Mouse (Mus musculus) hindbrain, embryonic 13.5 days (tissue): Measurements from ENCODE around the gene Wdr70. TPM values are rescaled to one million over a fixed set of nuclear protein-coding genes. Genes with fewer than 3 reads are reported as not detected.

Experiments used
- ATAC-seq: fragments of 200-750 bp; cut with Nextera tagmentation; 2 replicates; pipeline ENCODE4 v1.8.0; 2017; ENCODE audit warnings: moderate TSS enrichment; ENCODE audit not compliant: low FRiP score
- H3K27ac ChIP-seq: fragments of 300-500 bp; sonication (generic); 2 replicates; pipeline ENCODE4 v1.5.1; 2015; ENCODE audit warnings: inconsistent platforms, mild to moderate bottlenecking, moderate library complexity
- H3K27me3 ChIP-seq: fragments of 300-500 bp; sonication (generic); 2 replicates; pipeline ENCODE4 v1.6.1; 2015; ENCODE audit warnings: mild to moderate bottlenecking, inconsistent platforms
- H3K36me3 ChIP-seq: fragments of 300-500 bp; sonication (generic); 2 replicates; pipeline ENCODE4 v1.6.1; 2015; ENCODE audit warnings: mild to moderate bottlenecking, inconsistent platforms
- H3K4me1 ChIP-seq: fragments of 300-500 bp; sonication (generic); replicated peaks from 2 replicates; pipeline ENCODE4 v1.6.1; 2015; ENCODE audit warnings: inconsistent platforms
- H3K4me2 ChIP-seq: fragments of 300-500 bp; sonication (generic); 2 replicates; pipeline ENCODE4 v1.6.1; 2015; ENCODE audit warnings: inconsistent platforms, mild to moderate bottlenecking, moderate library complexity
- H3K4me3 ChIP-seq: fragments of 300-500 bp; sonication (generic); 2 replicates; pipeline ENCODE4 v1.5.1; 2015; ENCODE audit warnings: mild to moderate bottlenecking, inconsistent platforms
- H3K9ac ChIP-seq: fragments of 300-500 bp; sonication (generic); 2 replicates; pipeline ENCODE4 v1.6.1; 2015; ENCODE audit warnings: mild to moderate bottlenecking, inconsistent platforms
- H3K9me3 ChIP-seq: fragments of 300-500 bp; sonication (generic); 2 replicates; pipeline ENCODE4 v1.6.1; 2016; ENCODE audit warnings: inconsistent platforms
- WGBS: fragments of 180-500 bp; shearing (Covaris S2); methylation state at CpG from one replicate; pipeline ENCODE4 v1.1.7; 2015; 5-methylcytosine and 5-hydroxymethylcytosine counted together
- polyA plus RNA-seq: library from polyadenylated mRNA; unstranded; fragments of >200 nt; fragmentation: Nextera tagmentation; extraction: Ambion mirVana; gene quantifications from 2 replicates; pipeline ENCODE4 v1.2.1, GENCODE M21; 2015

Gene Wdr70
- polyA plus RNA-seq, 1 experiment from 2014 or later = 68.4 TPM

DNA sequence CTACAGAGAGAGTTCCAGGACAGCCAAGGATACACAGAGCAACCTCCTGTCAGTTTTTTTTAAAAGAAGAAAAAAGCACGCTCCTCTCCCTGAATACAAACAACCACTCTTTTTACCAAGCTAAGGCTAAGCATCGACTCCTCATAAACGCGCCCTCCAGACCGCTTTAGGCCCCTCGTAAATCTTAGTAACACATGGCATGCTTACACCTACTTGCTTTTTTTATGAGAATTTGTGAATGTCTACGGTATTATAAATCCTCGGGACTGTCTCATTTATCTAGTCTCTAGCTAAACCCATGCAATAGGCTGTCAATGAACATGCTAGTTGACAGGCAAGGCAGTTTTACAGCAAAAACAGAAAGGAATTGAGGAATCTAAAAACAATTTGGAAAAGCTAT is 91.6 kb downstream of the Wdr70 start:
- Histone ChIP-seq H3K4me2 (no peak overlapping the region), H3K27me3 (no peaks in the 10 kb centered on the region), H3K9me3 (no peaks in the 10 kb centered on the region), H3K4me3 (no peak overlapping the region), H3K27ac (no peak overlapping the region), H3K9ac (no peak overlapping the region), H3K4me1 (no peaks in the 10 kb centered on the region), H3K36me3 (no peaks in the 10 kb centered on the region)
- WGBS = 80% methylated on average over 8 of the region's 8 CpGs
- no peak for ATAC-seq

DNA sequence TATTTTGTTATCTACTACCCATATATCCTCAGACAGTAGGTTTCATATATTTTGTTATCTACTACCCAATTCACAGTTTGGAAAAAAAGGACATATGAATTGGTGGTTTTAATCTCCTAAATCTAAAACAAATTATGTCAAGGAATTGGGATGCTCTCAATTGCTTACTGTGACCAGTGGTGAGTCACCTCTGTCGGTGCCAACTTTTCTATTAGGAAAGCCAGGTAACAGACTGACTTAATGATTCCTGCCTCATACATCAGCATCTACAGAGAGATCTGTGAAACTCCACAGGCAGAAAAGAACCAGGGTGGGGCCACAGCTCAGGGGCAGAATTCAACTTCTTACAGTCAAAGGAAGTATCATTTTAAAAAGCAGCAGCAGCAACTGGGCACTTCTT is 93.0 kb downstream of the Wdr70 start:
- no peaks in the 10 kb centered on the region for H3K4me1 ChIP-seq
- H3K27ac ChIP-seq = no peak overlapping the region
- no peaks in the 10 kb centered on the region for H3K27me3 ChIP-seq
- H3K9me3 ChIP-seq = no peaks in the 10 kb centered on the region
- H3K36me3 ChIP-seq = no peaks in the 10 kb centered on the region
- ATAC-seq = no peak
- H3K9ac ChIP-seq = no peak overlapping the region
- H3K4me3 ChIP-seq = no peak overlapping the region
- no peak overlapping the region for H3K4me2 ChIP-seq
- WGBS = 94% methylated on average over 1 of the region's 1 CpGs

DNA sequence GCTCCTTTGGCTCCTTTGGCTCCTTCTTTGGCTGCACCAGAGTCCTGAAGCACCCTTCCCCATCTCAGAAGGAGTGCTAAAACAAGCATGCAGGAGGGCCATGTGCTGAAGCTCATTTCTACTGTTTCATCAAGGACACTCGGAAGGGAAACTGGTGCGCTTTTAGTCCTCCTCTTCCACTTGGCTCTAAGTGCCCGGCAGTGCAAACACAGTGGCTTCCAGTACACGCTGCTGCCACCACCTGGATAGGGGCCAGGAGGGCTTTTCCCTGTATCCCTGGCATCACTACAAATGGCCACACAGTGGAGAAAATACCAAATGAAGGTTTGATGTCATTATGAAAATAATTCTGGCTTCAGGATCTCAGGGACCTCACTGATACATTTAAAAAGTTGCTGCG is 93.5 kb downstream of the Wdr70 start:
- H3K4me3 ChIP-seq = no peak overlapping the region
- H3K4me1 ChIP-seq = no peaks in the 10 kb centered on the region
- no peak overlapping the region for H3K9ac ChIP-seq
- no peaks in the 10 kb centered on the region for H3K36me3 ChIP-seq
- no peaks in the 10 kb centered on the region for H3K27me3 ChIP-seq
- no peak for ATAC-seq
- H3K9me3 ChIP-seq = no peaks in the 10 kb centered on the region
- no peak overlapping the region for H3K27ac ChIP-seq
- no peak overlapping the region for H3K4me2 ChIP-seq
- 83% methylated on average over 5 of the region's 5 CpGs for WGBS

DNA sequence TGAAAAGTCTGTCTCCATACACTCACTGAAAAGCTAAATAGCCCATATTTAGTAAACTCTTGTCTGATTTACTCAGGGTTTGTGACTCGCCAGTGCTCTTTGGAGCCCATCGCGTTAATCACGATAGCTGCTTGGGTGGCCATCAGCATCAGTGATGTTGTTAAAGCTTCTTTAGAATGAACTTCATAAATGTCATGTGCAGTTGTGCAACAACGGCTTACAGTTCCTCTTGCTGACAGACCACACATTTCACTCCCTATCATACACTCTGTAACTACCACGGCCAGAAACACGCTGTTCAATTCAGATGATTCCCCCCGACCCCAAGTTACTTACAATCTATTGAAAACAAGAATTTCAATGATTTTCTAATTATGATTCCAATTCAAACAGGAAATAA is 95.2 kb downstream of the Wdr70 start:
- WGBS = 90% methylated on average over 8 of the region's 8 CpGs
- H3K4me3 ChIP-seq = no peak overlapping the region
- H3K27ac ChIP-seq = no peak overlapping the region
- no peaks in the 10 kb centered on the region for H3K4me1 ChIP-seq
- no peak overlapping the region for H3K4me2 ChIP-seq
- no peak for ATAC-seq
- no peaks in the 10 kb centered on the region for H3K27me3 ChIP-seq
- H3K9ac ChIP-seq = no peak overlapping the region
- no peaks in the 10 kb centered on the region for H3K36me3 ChIP-seq
- no peaks in the 10 kb centered on the region for H3K9me3 ChIP-seq

DNA sequence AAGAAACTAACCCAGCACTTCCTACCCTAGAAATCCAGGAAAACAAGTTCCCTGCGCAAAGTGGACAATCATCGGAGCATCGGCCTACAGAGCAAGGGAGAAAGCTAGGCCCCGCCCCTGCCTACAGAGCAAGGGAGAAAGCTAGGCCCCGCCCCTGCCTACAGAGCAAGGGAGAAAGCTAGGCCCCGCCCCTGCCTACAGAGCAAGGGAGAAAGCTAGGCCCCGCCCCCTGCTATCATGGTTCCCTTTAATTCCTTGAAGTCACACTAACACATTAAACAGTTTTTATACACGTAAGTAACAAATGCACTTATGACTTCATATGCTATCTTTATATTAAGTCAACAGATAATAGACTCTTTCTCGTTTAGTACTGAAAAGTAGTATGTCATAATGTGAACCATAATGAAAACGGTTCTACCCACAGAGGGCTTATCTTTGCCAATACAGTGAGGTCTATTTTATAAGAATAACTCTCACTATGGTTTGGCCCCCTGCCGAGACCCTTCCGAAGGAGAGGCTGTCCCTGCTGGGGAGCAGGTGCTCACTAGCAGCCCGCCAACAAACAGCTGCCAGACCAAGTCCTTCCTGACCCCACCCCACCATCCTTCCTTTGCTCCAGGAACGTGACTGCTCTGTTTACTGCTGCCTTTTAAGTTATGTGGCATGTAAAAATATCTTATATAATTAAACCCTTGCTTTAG is 100.0 kb downstream of the Wdr70 start:
- Histone ChIP-seq H3K36me3 (no peaks in the 10 kb centered on the region), H3K4me2 (no peak overlapping the region), H3K27me3 (no peaks in the 10 kb centered on the region), H3K9me3 (no peaks in the 10 kb centered on the region), H3K4me3 (no peak overlapping the region), H3K9ac (no peak overlapping the region), H3K4me1 (no peaks in the 10 kb centered on the region), H3K27ac (no peak overlapping the region)
- WGBS = 55% methylated on average over 14 of the region's 14 CpGs
- ATAC-seq = no peak; the same call in 1 of the 2 replicates

DNA sequence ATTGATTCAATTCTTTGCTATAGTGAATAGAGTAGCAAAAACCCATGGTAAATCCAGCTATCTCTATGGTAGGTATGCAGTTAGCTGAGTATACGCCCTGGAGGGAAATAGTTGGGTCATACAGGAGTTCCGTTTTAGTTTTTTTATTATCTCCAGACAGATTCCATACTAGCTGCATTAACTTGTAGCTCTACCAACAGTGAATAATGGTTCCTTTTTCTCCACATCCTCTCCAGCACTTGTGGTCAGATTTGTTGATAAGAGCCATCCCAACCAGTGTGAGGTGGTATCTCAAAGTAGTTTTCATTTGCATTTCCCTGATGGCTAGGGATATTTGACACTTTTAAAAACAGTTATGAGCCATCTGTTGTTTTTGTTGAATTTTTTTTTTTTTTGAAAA is 100.9 kb downstream of the Wdr70 start:
- Histone ChIP-seq H3K4me1 (no peaks in the 10 kb centered on the region), H3K9me3 (no peaks in the 10 kb centered on the region), H3K36me3 (no peaks in the 10 kb centered on the region), H3K27me3 (no peaks in the 10 kb centered on the region), H3K27ac (no peak overlapping the region), H3K4me2 (no peak overlapping the region), H3K9ac (no peak overlapping the region), H3K4me3 (no peak overlapping the region)
- WGBS = 88% methylated on average over 2 of the region's 2 CpGs
- ATAC-seq = no peak

DNA sequence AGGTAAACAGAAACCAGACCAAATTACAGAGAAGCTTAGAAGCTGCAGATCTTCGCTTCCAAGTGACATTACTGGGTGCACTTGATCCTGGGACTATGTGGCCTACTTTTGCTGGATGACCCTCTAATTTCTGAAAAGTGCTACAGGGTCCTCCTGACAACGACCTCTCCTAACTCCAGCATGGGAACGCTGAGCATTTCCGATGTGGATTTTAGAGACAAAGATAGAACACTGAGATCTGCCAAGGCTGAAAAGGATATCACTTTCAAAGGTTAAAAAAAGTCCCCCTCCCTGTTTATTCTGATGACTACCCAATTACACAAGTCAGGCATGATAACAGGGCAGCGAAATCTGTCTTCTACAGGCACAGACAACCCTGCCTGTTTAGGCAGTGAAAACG is 105.3 kb downstream of the Wdr70 start:
- H3K27ac ChIP-seq = no peak overlapping the region
- 85% methylated on average over 6 of the region's 6 CpGs for WGBS
- H3K4me1 ChIP-seq = no peaks in the 10 kb centered on the region
- no peaks in the 10 kb centered on the region for H3K36me3 ChIP-seq
- no peaks in the 10 kb centered on the region for H3K9me3 ChIP-seq
- H3K27me3 ChIP-seq = no peaks in the 10 kb centered on the region
- no peak for ATAC-seq
- no peak overlapping the region for H3K4me2 ChIP-seq
- H3K9ac ChIP-seq = no peak overlapping the region
- no peak overlapping the region for H3K4me3 ChIP-seq

DNA sequence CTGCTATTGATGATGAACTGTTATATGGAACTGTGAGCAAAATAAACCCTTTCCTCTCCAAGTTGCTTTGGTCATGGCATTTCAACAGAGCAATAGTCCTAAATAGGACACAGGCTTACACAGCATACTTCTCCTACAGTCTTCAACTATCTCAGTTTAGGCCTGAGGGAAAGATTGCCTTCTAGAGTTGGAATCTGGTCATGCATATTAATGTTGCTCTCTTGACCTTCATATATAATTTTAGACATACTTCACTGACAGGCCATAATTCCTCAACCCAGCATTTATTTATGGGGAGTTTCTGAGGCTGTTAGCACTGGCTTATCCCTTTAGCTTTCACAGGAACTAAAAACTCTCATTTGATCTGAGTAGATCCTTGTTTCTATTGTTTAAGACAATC is 108.9 kb downstream of the Wdr70 start:
- Histone ChIP-seq H3K4me1 (no peaks in the 10 kb centered on the region), H3K27ac (no peak overlapping the region), H3K4me3 (no peak overlapping the region), H3K9me3 (no peaks in the 10 kb centered on the region), H3K36me3 (no peaks in the 10 kb centered on the region), H3K4me2 (no peak overlapping the region), H3K27me3 (no peaks in the 10 kb centered on the region), H3K9ac (no peak overlapping the region)
- no peak for ATAC-seq

DNA sequence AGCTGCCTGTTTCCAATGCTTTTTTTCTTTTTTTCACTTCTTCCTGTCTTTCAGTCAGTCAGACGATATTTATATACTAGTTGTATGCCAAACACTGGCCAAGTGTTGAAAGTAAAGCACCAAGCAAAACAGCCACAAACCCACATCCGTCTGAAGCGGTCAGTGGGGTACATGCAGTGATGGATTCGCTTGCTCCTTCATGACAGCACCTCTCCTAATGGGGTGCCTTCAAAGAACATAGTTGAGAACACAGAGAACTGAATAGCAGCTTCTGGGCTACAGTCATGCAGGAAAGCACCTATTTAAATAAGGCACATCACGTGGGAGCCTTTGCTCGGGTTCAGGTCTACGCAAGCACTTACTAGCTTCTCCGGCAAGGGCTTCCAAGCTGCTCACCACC is 111.6 kb downstream of the Wdr70 start:
- no peaks in the 10 kb centered on the region for H3K36me3 ChIP-seq
- no peak for ATAC-seq
- no peak overlapping the region for H3K4me3 ChIP-seq
- no peak overlapping the region for H3K27ac ChIP-seq
- H3K9ac ChIP-seq = no peak overlapping the region
- no peak overlapping the region for H3K4me2 ChIP-seq
- no peaks in the 10 kb centered on the region for H3K4me1 ChIP-seq
- H3K9me3 ChIP-seq = no peaks in the 10 kb centered on the region
- H3K27me3 ChIP-seq = no peaks in the 10 kb centered on the region
- WGBS = 94% methylated on average over 8 of the region's 8 CpGs

DNA sequence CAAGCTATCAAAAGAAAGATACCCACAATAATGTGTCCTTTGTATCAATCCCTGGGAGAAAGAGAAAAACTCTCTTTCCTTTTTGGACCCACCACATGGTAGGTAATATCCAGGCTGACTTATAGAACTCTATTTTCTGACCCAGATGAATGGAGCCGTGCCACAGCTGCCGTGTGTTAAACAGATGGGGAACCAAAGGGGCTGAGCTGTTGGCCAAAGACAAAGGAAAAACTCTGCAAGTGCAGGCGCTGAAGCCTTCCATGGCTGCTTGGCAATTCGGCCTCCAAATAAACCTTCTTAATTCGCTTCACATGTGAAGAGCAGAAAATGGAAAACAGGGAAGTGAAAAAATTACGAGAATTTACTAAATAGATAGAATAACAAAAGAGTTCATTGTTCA is 112.7 kb downstream of the Wdr70 start:
- Histone ChIP-seq H3K4me3 (no peak overlapping the region), H3K9ac (no peak overlapping the region), H3K36me3 (no peaks in the 10 kb centered on the region), H3K9me3 (no peaks in the 10 kb centered on the region), H3K27ac (no peak overlapping the region), H3K4me1 (no peaks in the 10 kb centered on the region), H3K4me2 (no peak overlapping the region), H3K27me3 (no peaks in the 10 kb centered on the region)
- WGBS = 44% methylated on average over 6 of the region's 6 CpGs
- ATAC-seq = no peak

DNA sequence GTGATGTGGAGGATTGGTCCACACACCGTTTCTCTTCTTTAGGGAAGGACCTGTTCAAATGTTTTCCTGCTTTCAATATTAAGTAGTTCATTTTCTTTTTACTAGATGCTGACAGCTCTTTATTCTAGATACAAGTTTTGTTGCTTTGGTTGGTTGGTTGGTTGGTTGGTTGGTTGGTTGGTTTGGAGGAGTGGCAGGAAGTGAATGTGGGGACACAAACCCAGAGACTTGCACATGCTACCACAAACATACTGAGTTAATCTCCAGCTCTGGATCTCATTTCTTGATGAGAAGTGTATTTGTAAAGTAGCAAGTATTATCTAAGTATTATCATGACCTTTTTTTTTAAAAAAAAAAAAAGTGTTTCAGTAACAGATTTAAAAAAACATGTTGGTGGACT is 120.4 kb downstream of the Wdr70 start:
- no peak for ATAC-seq
- no peaks in the 10 kb centered on the region for H3K9me3 ChIP-seq
- no peak overlapping the region for H3K4me2 ChIP-seq
- H3K27ac ChIP-seq = no peak overlapping the region
- WGBS = 96% methylated on average over 1 of the region's 1 CpGs
- peaks cover 8% of the 10 kb centered on the region for H3K36me3 ChIP-seq
- no peaks in the 10 kb centered on the region for H3K4me1 ChIP-seq
- no peak overlapping the region for H3K9ac ChIP-seq
- no peaks in the 10 kb centered on the region for H3K27me3 ChIP-seq
- no peak overlapping the region for H3K4me3 ChIP-seq

DNA sequence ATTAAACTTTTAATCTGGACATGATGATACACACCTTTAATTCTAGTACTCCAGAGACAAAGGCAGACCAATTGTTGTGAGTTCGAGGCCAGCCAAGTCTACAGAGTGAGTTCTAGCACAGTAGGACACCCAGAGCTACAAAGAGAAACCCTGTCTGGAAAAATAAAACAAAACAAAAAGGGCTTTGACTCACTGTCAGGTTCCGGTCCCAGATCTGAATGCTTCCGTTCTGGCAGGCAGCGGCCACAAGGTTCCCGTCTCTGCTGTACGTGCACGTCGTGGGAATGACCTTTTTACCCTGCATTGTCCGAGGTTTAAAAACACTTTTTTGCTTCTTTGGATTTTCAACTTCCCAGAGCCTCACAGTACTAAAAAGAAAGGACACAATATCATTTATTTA is 122.2 kb downstream of the Wdr70 start:
- H3K4me2 ChIP-seq = no peak overlapping the region
- no peaks in the 10 kb centered on the region for H3K9me3 ChIP-seq
- H3K4me3 ChIP-seq = no peak overlapping the region
- H3K27me3 ChIP-seq = no peaks in the 10 kb centered on the region
- 26% methylated on average over 9 of the region's 9 CpGs for WGBS
- no peak overlapping the region for H3K9ac ChIP-seq
- no peak overlapping the region for H3K27ac ChIP-seq
- peaks cover 8% of the 10 kb centered on the region for H3K36me3 ChIP-seq
- H3K4me1 ChIP-seq = no peaks in the 10 kb centered on the region
- no peak for ATAC-seq

DNA sequence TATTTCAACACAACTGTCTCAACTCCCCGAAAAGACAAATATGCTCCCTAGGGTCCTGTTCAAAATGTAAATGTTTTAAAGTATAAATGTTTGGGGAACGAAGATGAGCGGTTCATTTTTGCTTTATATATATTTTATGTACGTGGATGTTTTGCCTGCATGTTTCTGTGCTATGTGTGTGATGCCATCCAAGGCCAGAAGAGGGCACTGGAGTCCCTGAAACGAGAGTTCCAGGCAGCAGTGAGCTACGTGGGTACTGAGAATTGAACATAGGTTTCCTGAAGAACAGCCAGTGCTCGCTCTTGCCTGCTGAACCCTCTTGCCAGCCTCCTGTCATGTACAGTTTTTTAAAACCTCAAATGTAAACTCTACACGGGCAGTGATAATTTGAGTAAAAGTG is 124.6 kb downstream of the Wdr70 start:
- Histone ChIP-seq H3K27ac (no peak overlapping the region), H3K9ac (no peak overlapping the region), H3K4me2 (no peak overlapping the region), H3K9me3 (no peaks in the 10 kb centered on the region), H3K36me3 (peaks cover 8% of the 10 kb centered on the region), H3K4me3 (no peak overlapping the region), H3K27me3 (no peaks in the 10 kb centered on the region), H3K4me1 (no peaks in the 10 kb centered on the region)
- ATAC-seq = no peak
- 89% methylated on average over 8 of the region's 8 CpGs for WGBS
